Mouse (Mus musculus) cerebellum, adult 11 months (tissue): ENCODE data around the gene Olfr1375.
"Not testable (repeated sequence)": the region's sequence is repeated elsewhere in the genome, so short reads cannot be mapped to it uniquely, and the experiment has no call there.

Source experiments
- DNase-seq: peaks from one replicate; pipeline ENCODE4 v3.0.0; 2022

Gene Olfr1375

DNA sequence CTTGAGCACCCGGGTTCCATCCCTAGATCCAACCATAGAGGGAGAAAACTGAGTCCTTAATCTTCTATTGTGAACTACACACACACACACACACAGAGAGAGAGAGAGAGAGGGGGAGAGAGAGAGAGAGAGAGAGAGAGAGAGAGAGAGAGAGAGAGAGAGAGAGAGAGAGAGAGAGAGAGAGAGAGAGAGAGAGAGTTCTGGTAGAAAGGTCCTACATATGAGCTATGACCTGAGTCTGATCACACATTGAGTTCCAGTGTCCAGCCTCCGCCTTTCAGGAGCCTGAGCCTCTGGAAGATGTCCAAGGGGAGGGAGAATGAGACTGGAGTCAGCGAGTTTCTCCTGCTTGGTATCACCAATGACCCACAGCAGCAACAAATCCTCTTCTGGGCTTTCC lies at the start of gene Olfr1375:
TSS of gene Olfr1375 (plus strand) at position 301 of the 400 bp plus-strand sequence.
- DNase-seq, result not testable (repeated sequence)

DNA sequence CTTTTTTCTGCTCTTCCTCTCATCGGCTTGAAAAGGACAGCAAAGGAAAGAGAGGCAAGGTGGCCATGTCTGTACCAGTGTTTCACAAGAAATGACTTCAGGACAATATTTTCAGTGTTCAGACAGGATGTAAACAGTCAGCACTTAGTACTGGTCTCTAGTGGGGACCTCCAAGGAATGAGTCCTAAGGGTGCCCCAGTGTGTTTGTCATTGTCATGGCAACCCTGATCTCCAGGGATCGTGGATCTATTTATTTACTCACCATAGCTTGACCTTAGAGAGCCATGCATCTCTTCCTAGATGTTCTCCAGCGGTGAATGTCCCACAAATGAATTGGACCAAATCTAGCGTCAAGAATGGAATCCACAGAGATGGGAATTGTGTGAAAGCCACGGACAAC lies 44.6 kb upstream of the Olfr1375 start, which contains the start of gene Olfr51:
TSS of gene Olfr51 (plus strand) at position 301 of the 400 bp plus-strand sequence.
- no peak for DNase-seq

DNA sequence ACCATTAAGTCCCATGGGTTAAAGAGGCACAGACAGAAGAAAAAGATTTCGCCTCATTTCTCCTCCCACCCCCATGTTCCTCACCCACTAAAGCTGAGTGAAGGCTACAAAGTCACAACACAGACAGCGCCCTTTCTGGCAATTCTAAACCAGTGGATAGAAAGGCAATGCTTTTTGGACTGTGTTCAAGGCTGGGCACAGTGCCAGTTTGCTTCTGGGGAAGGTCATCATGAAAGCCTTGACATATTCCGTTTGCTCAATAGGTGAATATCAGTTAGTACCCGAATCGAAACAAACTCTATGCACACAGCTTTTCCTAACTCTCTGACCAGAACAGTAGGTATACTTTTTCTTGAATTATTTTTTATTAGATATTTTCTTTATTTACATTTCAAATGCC lies 36.1 kb upstream of the Olfr1375 start:
- no peak for DNase-seq

DNA sequence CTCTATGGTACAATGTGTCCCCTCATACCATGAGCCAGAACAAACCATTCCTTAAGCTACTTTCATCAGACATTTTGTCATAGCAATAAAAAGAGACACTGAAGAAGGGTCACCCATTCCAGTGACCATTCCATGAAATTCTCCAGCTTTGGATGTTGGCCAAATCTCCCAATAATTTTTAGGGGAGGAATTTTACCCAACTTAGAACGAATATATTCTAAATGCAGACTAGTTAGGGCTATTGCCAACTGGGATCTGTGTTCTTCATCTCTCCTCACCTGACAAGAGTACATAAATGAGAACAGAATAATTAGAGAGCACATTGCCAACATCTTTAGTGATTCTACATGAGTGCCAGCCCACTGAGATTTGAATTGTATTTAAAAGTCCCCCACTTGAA lies 34.0 kb upstream of the Olfr1375 start, which contains the start of gene Olfr54:
TSS of gene Olfr54 (plus strand) at position 301 of the 400 bp plus-strand sequence.
- DNase-seq, result no peak

DNA sequence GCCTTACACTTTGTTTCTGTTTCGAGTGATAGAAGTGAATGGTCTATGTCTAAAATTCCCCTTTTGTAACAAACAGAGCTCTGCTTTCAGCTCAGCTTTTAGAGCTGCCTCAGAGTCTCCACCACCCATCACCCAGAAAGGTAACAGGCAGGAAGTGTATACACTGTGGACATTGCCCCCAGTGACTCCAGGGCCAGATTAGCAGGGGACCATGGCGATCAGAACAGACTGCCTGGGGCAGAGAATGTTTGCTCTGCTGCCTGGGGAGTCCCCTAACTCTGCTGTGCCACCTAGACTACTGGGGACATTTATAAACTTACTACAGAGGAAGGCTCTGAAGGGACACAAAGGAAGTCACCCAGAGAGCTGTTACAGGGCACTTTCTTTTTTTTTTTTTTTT lies 31.6 kb upstream of the Olfr1375 start:
- no peak for DNase-seq

DNA sequence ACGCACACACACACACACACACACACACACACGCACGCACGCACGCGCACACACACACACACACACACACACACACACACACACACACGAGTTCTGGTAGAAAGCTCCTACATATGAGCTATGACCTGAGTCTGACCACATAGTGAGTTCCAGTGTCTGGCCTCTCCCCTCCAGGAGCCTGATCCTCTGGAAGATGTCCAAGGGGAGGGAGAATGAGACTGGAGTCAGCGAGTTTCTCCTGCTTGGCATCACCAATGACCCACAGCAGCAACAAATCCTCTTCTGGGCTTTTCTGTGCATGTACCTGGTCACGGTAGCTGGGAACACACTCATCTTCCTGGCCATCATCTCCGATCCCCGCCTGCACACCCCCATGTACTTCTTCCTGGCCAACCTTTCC lies 21.1 kb upstream of the Olfr1375 start:
- DNase-seq, result not testable (repeated sequence)

DNA sequence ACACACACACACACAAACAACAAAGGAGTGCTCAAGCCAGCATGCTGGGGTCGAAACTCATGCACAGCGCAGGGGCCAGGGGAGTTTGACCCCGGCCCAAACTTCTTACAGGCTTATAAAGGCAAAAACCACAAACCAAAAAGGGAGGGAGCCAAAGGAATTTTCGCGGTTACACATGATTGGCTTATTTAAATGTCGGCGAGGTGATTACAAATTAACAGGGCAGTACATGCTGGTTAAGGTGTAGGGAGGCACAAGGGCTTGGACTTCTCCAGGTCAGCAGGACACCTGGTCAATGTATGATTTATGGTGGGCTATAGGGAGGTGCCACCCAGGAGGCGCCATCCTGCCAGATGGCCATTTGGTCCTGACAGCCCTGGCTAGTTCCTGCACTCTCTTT lies 18.5 kb upstream of the Olfr1375 start:
- not testable (repeated sequence) for DNase-seq

DNA sequence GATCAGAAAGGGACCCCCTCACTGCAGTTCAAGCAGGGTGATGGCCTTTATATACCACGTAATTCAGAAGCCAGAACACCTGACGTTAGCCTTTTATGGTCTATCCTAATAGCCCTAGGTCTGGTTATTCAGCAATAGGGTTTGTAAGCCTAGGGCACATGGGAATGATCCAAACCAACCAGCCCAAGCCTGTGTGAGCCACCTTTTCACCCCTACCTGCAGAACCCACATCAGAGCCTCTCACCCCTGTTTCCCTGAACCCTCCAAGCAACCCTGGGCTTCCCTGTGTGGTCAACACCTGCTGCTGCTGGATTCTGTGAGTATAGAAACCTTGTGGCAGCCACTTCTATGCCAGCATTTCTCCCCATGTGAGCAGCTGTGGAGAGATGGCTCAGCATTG lies 17.7 kb upstream of the Olfr1375 start:
- DNase-seq, result no peak

DNA sequence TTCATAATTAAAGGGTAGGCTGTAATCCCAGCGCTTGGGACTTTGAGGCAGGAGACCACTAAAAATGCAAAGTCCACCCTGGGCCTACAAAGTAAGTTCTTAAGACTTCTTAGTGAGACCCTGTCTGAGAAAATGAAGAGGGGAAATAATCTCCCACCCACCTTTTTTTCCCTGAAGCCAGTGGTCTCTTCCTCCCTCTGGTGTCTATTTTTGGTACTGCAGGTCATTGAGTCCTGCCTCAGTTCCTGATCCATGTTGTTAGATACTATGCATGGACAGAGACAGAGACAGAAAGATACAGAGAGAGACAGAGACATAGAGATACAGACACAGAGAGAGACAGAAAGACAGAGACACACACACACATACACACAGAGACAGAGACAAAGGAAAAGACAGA lies 15.1 kb upstream of the Olfr1375 start:
- no peak for DNase-seq

DNA sequence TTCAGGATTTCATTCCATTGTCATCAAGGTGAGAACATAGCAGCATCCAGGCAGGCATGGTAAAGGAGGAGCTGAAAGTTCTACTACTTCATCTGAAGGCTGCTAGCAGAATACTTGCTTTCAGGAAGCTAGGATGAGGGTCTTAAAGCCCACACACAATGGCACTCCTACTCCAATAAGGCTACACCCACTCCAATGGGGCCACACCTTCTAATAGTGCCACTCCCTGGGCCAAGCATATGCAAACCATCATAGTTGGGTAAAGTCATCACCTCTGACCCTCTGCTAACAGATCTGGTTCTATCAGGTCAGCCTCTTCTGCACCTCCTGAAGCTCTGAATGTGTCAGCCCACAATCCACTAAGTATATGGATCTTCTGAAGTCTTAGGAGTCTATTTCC lies 13.8 kb upstream of the Olfr1375 start:
- not testable (repeated sequence) for DNase-seq

DNA sequence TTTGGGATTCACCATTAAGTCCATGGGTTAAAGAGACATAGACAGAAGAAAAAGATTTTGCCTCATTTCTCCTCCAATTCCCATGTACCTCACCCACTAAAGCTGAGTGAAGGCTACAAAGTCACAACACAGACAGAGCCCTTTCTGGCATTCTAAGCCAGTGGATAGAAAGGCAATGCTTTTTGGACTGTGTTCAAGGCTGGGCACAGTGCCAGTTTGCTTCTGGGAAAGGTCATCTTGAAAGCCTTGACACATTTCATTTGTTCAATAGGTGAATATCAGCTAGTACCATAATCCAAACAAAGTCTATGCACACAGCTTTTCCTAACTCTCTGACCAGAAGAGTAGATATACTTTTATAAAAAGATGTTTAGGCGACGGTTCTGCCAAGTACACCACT lies 12.0 kb upstream of the Olfr1375 start:
- no peak for DNase-seq

DNA sequence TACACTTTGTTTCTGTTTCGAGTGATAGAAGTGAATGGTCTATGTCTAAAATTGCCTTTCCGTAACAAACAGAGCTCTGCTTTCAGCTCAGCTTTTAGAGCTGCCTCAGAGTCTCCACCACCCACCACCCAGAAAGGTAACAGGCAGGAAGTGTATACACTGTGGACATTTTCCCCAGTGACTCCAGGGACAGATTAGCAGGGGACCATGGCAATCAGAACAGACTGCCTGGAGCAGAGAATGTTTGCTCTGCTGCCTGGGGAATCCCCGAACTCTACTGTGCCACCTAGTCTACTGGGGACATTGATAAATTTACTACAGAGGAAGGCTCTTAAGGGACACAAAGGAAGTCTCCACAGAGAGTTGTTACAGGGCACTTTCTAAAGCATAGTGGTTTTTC lies 3.1 kb upstream of the Olfr1375 start:
- not testable (repeated sequence) for DNase-seq

DNA sequence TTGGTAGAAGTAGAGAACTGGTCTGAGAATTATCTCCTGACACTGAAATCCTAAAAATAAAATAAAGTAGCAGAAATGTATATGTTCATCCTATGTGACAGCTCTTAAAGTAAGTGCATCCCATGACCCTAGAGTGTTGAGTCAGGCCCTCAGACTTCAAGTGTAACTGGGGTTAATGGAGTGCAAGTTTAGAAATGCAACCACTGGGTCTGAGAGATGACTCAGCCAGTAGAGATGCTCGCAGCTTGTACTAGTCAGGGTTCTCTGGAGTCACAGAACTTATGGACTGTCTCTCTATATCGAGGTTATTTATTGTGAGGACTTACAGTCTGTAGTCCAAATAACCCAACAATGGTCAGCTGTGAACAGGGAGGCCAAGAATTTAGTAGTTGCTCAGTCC lies 3.8 kb downstream of the Olfr1375 start:
- DNase-seq, result no peak

DNA sequence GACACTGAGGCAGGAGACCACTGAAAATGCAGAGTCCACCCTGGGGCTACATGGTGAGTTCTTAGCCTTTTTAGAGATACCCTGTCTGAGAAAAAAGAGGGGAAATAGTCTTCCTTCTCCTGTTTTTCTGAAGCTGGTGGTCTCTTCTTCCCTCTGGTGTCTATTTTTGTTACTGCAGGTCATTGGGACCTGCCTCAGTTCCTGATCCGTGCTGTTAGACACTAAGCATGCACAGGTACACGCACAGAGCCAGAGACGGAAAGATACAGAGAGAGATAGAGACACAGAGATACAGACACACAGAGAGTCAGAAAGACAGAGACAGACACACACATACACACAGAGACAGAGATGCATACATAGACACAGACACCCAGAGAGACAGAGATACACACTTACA lies 5.3 kb downstream of the Olfr1375 start:
- DNase-seq, result no peak

DNA sequence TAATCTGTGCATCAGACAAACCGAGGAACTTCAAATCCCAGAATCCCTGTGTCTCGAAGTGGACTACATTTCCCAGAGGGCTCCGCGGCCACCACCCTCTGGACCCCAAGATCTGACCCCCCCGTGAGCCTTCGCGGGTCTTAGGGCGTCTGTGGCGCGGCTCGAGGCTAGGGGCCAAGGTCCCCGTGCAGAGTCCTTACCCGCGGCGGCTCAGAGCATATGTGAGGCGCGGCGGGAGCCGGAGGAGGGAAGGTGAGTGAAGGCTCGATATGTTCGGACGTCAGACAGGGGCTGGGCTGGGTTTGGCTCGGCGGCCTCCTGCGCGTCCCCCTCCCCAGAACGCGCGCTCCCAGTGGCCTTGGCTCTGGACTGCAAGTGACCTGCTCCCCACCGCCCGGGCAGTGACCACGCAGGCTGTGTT lies 11.3 kb downstream of the Olfr1375 start, which contains the start of gene Zfp354a:
TSS of gene Zfp354a (plus strand) at position 107 of the 421 bp plus-strand sequence.
- peak; percentile 79 for DNase-seq

DNA sequence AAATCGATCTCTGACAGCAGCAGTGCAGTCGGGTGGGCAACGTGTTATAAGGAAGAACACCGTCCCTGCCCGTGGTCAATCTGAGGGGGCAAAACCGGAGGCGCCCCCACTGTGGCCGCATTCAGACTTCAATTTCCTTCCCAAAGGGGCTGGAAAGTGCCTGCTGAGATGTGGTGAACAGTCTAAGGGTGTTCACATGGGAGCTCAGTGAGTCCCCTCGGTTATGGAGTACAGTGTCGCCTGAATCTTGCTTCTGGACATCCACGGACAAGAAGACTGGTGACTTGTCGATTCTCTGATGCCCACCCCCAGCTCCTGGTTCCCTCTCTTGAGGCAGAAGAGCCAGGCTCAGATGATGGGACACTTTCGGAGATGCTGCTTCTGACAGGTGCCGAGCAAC lies 11.7 kb downstream of the Olfr1375 start:
- DNase-seq, result no peak

DNA sequence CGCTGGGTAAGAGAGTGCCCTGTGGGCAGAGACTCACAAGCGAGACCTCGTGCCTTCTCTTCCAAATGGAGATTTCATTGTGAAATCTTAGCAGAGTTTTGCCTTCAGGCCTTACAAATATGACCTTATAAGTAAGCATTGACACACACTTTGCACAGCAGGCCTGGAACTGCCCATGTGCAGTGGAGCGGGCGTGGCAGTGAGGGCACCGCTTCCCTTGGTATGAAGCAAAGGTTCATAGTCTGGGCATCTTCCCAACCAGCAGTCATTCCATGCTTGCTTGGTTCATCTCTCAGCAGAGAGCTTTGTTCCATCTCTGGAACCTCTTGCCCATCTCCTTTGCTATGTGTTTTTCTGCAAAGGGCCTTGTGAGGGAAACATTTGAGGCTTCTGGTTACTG lies 13.1 kb downstream of the Olfr1375 start:
- DNase-seq, result no peak

DNA sequence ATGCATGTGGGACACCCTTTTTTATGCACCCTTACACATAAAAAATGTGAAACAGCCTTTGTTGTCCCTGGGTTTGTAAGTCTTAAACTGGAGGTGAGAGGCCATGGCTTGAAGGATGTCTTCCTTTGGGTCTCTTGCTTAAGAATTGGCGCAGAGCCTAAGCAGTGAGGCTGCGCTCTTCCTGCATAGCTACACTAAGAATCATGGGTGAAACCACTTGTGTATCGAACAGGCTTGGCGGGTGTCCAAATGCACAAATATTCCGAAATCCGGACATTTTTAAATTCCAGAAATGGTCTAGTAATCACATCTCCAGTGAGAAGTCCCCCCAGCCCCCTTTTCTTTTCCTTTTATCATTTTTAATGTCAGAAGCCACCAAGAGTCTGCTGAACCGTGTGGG lies 15.4 kb downstream of the Olfr1375 start:
- no peak for DNase-seq

DNA sequence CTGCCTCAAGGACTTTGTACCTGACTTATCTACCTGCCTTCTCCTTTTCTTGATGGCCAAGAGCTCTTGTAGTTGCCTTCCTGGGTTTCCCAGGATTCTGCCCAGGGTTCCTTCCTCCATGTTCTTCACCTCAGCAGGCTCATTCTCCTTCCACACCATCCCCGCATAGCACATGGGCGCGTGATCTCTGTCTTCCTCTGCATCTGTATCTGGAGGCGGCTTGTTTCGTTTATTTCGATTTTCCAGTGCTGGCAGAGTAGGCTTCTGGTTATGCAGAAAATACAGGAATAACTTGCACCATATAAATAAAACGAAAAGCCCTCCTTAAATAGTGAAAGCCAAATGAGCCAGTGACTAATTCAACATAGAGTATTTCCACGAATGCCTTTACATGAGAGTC lies 15.9 kb downstream of the Olfr1375 start:
- no peak for DNase-seq

DNA sequence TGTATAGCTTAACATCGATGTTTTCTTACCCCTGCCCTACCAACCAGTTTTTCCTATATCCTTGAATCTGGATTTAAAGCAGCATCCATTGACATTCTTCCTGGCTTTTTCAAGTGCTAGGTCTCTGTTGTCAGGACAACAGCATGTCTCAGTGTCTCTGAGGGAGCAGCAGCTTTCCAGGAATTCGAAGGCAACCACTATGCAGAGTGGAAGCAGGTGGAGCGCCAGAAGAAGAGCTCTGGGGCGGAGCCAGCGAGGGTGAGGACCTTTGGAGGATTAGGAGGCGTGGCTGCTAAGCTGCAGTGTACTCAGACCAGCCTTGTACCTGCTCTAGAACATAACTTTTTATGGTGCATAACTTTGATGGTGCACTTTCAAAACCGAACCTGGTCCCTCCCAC lies 36.6 kb downstream of the Olfr1375 start:
- no peak for DNase-seq

DNA sequence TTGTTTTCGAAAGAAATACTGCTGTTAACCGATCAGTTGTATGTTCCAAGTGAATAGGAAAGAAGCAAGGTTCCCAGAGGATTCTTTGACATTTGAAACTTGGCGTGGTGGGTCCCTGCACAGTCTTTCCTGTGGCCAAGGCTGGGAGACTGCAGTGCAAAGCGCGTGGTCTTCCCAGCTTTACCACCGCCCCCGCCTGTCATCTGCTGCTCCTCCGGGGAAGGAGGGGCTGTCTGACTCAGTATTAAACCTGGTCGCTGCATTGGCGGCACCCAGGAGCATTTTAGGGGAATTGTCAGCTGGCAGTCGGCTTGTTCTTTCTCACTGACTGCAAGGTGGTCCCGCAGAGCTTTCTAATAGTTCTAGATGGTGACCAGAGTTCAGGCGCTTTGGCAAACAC lies 37.4 kb downstream of the Olfr1375 start:
- no peak for DNase-seq
